Mouse (Mus musculus) CD4-positive helper T cell, adult 2 months (primary cell): ENCODE data around the gene Me1.

Experiments
- DNase-seq: peaks from one replicate; pipeline ENCODE4 v3.0.0-alpha.2; 2012; ENCODE audit warnings: low read depth, missing footprints, low spot score

The Me1 gene

GRCm38 (mm10) chr9:86695818-86696261 is at the start of gene Me1:
Me1 (minus strand) TSS chr9:86695953.
- peak; percentile 3 for DNase-seq

DNA sequence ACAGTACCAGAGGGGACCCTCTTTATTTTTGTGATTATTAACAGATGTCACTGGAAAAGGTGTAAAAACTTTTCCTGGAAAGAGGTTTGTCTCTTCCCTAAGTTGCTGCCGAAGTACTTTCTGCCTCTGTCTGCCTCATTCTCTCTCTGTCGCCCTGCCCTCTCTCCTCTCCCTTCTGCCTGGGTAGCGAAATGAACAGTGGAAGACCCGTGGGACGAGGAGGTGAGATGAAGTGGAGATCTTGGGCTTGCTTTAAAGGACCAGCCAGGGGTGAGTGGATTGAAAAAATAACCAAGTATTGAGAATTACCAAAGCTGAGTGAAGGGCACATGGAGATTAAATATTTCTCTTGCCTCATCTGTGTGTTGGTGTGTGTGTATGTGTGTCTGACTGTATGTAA is 48.3 kb upstream of the Me1 start:
- DNase-seq, result no peak

- DNase-seq, result no peak
Observed at GRCm38 (mm10) chr9:86742959-86743911, 47.5 kb upstream of the Me1 start, which contains the start of gene Prss35. Prss35 (plus strand) TSS chr9:86743649.

- DNase-seq, result no peak
Observed at GRCm38 (mm10) chr9:86739971-86740370, 44.2 kb upstream of the Me1 start.

DNA sequence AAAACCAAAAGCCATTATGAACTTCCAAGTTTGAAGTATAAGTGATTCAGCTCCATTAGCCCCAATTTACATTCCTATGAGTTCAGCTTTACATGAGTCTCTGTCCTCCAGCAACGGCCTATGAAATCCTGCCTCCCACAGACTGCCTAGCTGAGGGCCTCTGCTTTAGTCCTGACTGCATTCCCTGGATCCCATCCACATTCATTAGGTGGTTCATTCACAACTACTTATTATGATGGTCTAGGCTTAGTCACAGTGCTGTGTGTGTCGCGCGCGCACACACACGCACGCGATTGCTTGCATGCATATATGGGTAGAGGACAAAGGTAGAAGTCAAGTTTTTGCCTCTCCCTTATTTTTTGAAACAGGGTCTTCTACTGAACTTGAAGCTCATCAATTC is 43.0 kb upstream of the Me1 start:
- no peak for DNase-seq

GRCm38 (mm10) chr9:86738067-86738466 is 42.3 kb upstream of the Me1 start:
- DNase-seq, result no peak

DNA sequence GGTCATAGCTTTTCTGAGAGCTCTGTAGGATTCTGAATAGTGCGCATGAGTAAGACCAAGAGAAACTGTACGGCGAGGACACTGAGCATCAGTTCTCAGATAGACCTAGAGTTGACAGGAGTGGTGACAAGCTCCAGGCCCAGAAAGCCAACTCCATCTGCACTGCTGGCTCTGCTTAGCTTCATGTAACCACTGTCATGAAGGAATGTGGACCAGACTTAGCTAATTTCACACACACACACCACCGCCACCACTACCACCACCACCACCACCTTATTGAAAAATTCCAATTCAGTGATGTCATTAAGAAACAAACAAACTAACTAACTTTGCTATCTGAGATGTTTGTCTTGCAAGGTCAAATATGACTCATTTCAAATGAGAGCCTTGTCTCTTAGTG is 41.2 kb upstream of the Me1 start:
- DNase-seq, result no peak

DNA sequence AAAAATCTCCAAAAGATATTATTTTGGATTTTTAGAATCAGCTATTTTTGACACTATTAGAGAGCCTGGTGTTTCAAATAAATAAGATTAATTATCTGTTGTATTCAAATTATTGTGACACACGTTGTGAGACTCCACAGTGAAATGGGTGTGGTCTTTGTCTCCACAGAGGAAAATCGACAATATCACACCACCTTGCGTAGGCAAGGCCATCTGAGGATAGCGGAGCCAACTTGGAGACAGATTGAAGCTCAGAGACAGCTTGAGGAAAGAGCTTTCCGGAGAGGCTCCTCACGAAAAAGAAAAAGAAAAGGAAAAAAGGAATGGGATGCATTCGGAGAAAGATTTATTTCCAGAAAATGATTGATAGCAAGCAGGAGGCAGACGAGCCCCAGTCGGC is 39.0 kb upstream of the Me1 start:
- DNase-seq, result no peak

DNA sequence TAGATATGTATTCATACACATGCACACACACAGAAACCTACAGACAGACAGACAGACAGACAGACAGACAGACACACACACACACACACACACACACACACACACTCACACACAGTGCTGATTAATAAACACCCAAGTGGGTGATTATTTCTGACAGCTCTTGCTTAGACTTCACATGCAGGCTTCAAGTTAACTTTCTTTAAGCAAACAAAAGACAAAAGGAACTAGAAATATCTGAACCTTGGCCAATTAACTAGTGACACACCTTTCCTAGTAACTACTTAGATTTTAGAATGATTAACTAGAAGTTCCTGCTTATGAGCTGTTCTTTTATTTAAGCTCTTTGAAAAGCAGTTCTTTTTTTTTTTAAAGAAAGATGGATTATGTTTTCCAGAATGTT is 38.6 kb upstream of the Me1 start:
- DNase-seq, result no peak

GRCm38 (mm10) chr9:86729811-86730210 is 34.1 kb upstream of the Me1 start:
- DNase-seq, result no peak

- no peak for DNase-seq
Observed at GRCm38 (mm10) chr9:86729084-86729483, 33.3 kb upstream of the Me1 start.

GRCm38 (mm10) chr9:86728214-86728814 is 32.6 kb upstream of the Me1 start:
- no peak for DNase-seq

- no peak for DNase-seq
Observed at GRCm38 (mm10) chr9:86726381-86726720, 30.6 kb upstream of the Me1 start.

DNA sequence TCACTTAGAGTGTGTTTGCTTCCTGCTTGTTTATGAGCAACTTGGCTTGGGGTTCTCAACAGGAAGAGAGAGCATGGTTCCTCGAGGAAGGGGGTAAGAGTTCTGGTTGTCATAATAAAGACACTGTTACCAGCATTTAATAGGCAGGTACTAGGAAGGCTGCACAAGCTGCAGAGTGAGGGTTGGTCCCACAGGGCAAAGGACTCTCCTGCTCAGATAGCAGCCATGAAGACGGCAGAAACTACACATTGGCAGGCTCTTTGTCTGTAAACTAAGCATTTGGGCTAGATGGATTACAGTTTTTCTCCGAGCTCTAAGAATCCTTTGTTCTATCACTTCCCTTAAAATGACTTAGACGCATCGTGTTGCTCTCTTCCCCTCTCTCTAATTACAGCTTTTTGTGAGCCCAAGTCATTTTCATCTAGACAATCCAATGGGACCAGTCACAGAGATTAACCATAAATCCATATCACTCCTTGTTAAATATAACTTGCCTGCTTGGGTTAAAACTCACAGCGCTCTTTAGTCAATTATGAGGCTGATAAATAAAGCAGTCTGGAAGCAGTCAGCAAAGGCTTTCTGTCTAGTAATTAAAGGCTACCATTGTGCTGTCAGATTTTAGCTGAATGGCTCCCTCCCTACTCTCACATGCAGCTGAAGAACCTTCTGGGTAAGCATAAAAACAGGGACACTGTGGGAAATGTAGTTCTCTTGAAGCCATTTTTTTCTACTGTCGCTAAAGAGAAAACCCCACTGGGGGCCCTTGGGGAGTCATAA is 30.0 kb upstream of the Me1 start:
- no peak for DNase-seq

DNA sequence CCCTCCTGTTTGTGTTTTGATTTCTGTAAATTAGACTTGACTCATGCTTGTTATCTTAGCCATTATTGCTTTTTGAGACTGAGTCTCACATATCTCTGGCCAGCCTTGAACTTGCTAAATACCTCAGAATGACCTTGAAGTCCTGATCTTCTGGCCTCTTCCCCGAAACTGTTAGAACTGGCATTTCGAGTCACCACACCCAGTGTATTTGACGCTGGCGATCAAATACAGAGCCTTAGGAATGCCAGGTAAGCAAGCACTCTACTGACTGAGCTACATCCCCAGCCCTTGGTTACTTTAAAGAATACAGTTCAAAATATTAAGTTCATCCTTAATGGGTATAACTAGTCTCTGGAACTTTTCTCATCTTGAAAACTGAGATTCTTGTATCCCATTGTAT is 29.3 kb upstream of the Me1 start:
- DNase-seq, result no peak

DNA sequence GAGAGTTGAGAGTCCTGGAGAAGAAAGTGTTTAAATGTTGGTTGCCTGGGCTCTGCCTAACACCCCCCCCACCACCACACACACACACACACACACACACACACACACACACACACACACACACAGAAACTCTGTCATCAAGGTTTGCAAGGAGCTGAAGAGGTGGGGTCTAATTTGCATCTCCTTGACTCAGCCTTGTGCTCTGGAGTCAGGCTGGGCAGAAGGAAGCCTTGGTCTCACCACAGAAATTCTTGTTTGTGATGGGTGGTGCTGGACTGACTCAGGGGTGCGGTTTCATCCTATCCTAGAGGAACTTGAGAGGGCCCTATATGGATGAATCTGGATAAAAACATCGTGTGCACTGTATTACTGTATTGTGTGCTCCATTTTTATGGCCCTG is 25.0 kb upstream of the Me1 start:
- DNase-seq, result no peak

- no peak for DNase-seq
Observed at GRCm38 (mm10) chr9:86720227-86720626, 24.5 kb upstream of the Me1 start.

GRCm38 (mm10) chr9:86717119-86717518 is 21.4 kb upstream of the Me1 start:
- no peak for DNase-seq

GRCm38 (mm10) chr9:86716540-86716939 is 20.8 kb upstream of the Me1 start:
- no peak for DNase-seq

DNA sequence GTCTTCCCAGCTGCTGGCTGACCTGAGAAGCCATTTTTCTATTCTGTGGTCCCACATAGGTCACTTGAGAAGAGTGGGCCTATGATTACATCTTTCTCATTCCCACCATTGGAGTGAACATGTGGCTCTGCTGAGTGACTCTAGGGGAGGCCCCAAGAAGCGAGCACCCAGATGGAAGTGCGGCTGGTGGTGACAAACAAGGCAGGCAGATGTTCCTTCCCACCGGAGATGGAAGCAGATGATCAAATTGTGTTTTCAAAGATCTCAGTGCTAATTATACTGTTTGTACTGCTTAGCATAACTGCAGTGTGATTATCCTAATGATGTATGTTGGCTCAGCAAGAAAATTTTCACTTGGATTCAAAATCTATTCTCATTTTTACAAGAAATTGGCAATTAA is 18.3 kb upstream of the Me1 start:
- no peak for DNase-seq

DNA sequence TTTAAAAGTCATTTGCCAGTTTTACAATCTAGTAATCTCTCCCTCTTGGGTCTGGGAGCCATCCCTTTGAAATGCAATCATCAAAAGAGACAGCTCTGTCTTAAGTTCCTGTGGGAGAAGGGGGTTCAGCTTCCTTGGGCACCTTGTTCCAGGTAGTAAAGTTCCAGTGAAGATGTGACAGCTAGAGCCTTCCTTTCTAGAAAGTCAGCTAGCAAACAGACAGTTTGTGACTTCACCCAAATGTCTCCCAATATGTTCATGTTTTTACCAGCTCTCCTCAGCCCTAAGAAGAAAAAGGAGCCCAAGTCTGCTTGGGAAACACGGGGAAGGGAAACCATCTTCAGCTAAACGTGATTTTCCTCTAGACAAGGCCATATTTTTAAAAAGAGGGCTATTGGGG is 16.9 kb upstream of the Me1 start:
- DNase-seq, result no peak

DNA sequence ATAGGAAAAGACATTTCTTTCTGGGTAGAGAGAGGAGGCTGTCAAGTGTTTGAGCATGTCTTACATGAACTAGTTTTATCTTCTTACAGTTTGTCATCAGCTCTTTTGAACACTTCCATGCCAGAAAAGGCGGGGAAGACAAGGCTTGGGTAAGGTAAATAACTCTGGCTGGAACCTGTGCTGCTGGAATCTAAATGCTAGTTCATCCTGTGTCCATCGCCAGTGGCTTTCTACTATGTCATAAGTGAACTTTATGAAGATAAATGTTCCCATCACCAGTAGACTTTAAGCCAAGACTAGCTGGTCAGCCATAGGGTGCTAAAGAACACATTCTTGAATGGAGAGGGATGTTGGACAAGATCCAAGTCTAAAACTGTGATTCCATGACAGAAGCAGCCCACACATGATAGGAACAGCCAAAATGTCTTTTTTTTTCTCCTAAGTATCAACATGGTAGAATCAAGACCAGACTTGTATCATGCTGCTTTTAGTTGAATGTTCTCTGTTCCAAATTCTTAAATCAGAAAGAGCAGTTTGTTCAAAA is 14.4 kb upstream of the Me1 start:
- DNase-seq, result no peak
